ENCODE assay signal across 19 mouse cellular contexts in genomic region chr6:16764707-16765106, GRCm38 (mm10).
DNase-seq lines count a peak whose midpoint lies in the region; ATAC-seq and TF ChIP-seq lines count a peak whose summit lies in the region.
"Had no signal": no experiment of that assay in that cellular context is flagged by ENCODE, and none has a peak within 500 bp of the region (broad histone marks: within the 10 kb centered on the region; RNA-seq: fewer than 3 reads in every experiment).

No protein-coding gene starts in this region.

- H3K27ac ChIP-seq in intestine, embryonic 14.5 days (ENCODE audit: low read depth) = peak overlapping the region; percentile 36; the same call in 1 of the 2 replicates
- no peak overlapping the region for H3K27ac ChIP-seq in intestine, postnatal 0 days (ENCODE audit: low read depth, low read length)
- H3K27ac ChIP-seq in embryonic facial prominence, embryonic 10.5 days (replicated peaks) = no peak overlapping the region
- no peak overlapping the region for H3K27ac ChIP-seq in limb, embryonic 13.5 days
- H3K27ac ChIP-seq: embryonic facial prominence, embryonic 15.5 days; forebrain, embryonic 10.5 days; heart, adult 2 months; heart, embryonic 15.5 days; layer of hippocampus, adult 2 months; liver, embryonic 15.5 days had no signal

- no peaks in the 10 kb centered on the region for H3K36me3 ChIP-seq in intestine, embryonic 14.5 days (ENCODE audit: control insufficient read depth, insufficient read depth, low read length)
- H3K36me3 ChIP-seq in intestine, postnatal 0 days (ENCODE audit: control insufficient read depth, insufficient read depth) = no peaks in the 10 kb centered on the region
- H3K36me3 ChIP-seq in embryonic facial prominence, embryonic 10.5 days (replicated peaks) = no peaks in the 10 kb centered on the region
- no peaks in the 10 kb centered on the region for H3K36me3 ChIP-seq in limb, embryonic 13.5 days
- H3K36me3 ChIP-seq: embryonic facial prominence, embryonic 15.5 days; forebrain, embryonic 10.5 days; heart, embryonic 15.5 days; liver, embryonic 15.5 days had no signal

- H3K9ac ChIP-seq in intestine, embryonic 14.5 days (ENCODE audit: low read length) = no peak overlapping the region
- no peak overlapping the region for H3K9ac ChIP-seq in intestine, postnatal 0 days (ENCODE audit: low read depth, low read length)
- H3K9ac ChIP-seq in limb, embryonic 13.5 days = no peak overlapping the region
- H3K9ac ChIP-seq: embryonic facial prominence, embryonic 15.5 days; heart, embryonic 15.5 days; liver, embryonic 15.5 days had no signal

- no peaks in the 10 kb centered on the region; the same call in 1 of the 2 replicates for H3K4me1 ChIP-seq in intestine, embryonic 14.5 days (replicated peaks; ENCODE audit: control insufficient read depth, insufficient read depth, low read length)
- H3K4me1 ChIP-seq in intestine, postnatal 0 days (replicated peaks; ENCODE audit: control insufficient read depth, insufficient read depth, low read length) = no peaks in the 10 kb centered on the region
- H3K4me1 ChIP-seq in embryonic facial prominence, embryonic 10.5 days = peaks cover 4% of the 10 kb centered on the region; the same call in 1 of the 2 replicates
- peaks cover 12% of the 10 kb centered on the region for H3K4me1 ChIP-seq in limb, embryonic 13.5 days
- H3K4me1 ChIP-seq: embryonic facial prominence, embryonic 15.5 days; forebrain, embryonic 10.5 days; heart, embryonic 15.5 days; liver, embryonic 15.5 days had no signal

- no peak for DNase-seq in intestine, embryonic 14.5 days (ENCODE audit: low spot score)
- DNase-seq in 3T3-L1 (ENCODE audit: low read depth, low spot score) = peak; percentile 11
- DNase-seq in embryonic facial prominence, embryonic 10.5 days (ENCODE audit: low spot score) = peak; percentile 12
- DNase-seq in adrenal gland, postnatal 36 days = no peak
- DNase-seq: cerebellum, postnatal 14 days; gastrocnemius, postnatal 14 days; heart, adult 2 months; kidney, postnatal 10 days; spleen, adult 18-20 months; thymus, postnatal 25 days had no signal

- no peak overlapping the region for H3K4me3 ChIP-seq in intestine, embryonic 14.5 days (ENCODE audit: low read depth, low read length)
- no peak overlapping the region for H3K4me3 ChIP-seq in intestine, postnatal 0 days (ENCODE audit: low read depth, low read length)
- no peak overlapping the region for H3K4me3 ChIP-seq in embryonic facial prominence, embryonic 10.5 days
- H3K4me3 ChIP-seq in limb, embryonic 13.5 days = no peak overlapping the region
- H3K4me3 ChIP-seq: embryonic facial prominence, embryonic 15.5 days; forebrain, embryonic 10.5 days; heart, adult 2 months; heart, embryonic 15.5 days; layer of hippocampus, adult 2 months; liver, embryonic 15.5 days had no signal

- H3K9me3 ChIP-seq in intestine, embryonic 14.5 days (ENCODE audit: control insufficient read depth, low read length) = no peaks in the 10 kb centered on the region
- H3K9me3 ChIP-seq in intestine, postnatal 0 days (ENCODE audit: control insufficient read depth) = no peaks in the 10 kb centered on the region
- no peaks in the 10 kb centered on the region for H3K9me3 ChIP-seq in embryonic facial prominence, embryonic 10.5 days
- no peaks in the 10 kb centered on the region for H3K9me3 ChIP-seq in limb, embryonic 13.5 days
- H3K9me3 ChIP-seq: embryonic facial prominence, embryonic 15.5 days; forebrain, embryonic 10.5 days; heart, embryonic 15.5 days; liver, embryonic 15.5 days had no signal

- WGBS in intestine, embryonic 14.5 days = 17% methylated on average over 5 of the region's 5 CpGs
- WGBS in intestine, postnatal 0 days = 38% methylated on average over 5 of the region's 5 CpGs
- WGBS in embryonic facial prominence, embryonic 10.5 days = 28% methylated on average over 5 of the region's 5 CpGs
- WGBS in limb, embryonic 13.5 days = 37% methylated on average over 5 of the region's 5 CpGs

- H3K4me2 ChIP-seq in intestine, embryonic 14.5 days (ENCODE audit: low read length) = 0 out of 2 replicates have a peak overlapping the region, but pooled peaks have one; percentile 2
- H3K4me2 ChIP-seq in intestine, postnatal 0 days (replicated peaks; ENCODE audit: low read depth) = no peak overlapping the region
- H3K4me2 ChIP-seq in limb, embryonic 13.5 days (replicated peaks) = no peak overlapping the region
- H3K4me2 ChIP-seq: embryonic facial prominence, embryonic 15.5 days; heart, embryonic 15.5 days; liver, embryonic 15.5 days had no signal

- no peaks in the 10 kb centered on the region for H3K27me3 ChIP-seq in intestine, embryonic 14.5 days (replicated peaks; ENCODE audit: control insufficient read depth, insufficient read depth, low read length)
- no peaks in the 10 kb centered on the region for H3K27me3 ChIP-seq in intestine, postnatal 0 days (replicated peaks; ENCODE audit: control insufficient read depth, insufficient read depth, low read length)
- no peaks in the 10 kb centered on the region for H3K27me3 ChIP-seq in embryonic facial prominence, embryonic 10.5 days (replicated peaks; ENCODE audit: low read depth, poor library complexity, severe bottlenecking)
- H3K27me3 ChIP-seq in limb, embryonic 13.5 days = no peaks in the 10 kb centered on the region
- H3K27me3 ChIP-seq: embryonic facial prominence, embryonic 15.5 days; heart, embryonic 15.5 days; liver, embryonic 15.5 days had no signal

- 0 out of 2 replicates have a peak, but pooled peaks have one; percentile 64 for ATAC-seq in intestine, embryonic 14.5 days (replicated peaks; ENCODE audit: low FRiP score, low TSS enrichment, low read depth)
- no peak for ATAC-seq in intestine, postnatal 0 days
- peak; percentile 72 for ATAC-seq in limb, embryonic 13.5 days (ENCODE audit: low FRiP score, low read depth)
- ATAC-seq in activated CD4-positive, CD25-positive, alpha-beta regulatory T cell, adult 4 months = no peak
- ATAC-seq: inflammation-experienced regulatory T-cells, adult 6 months had no signal

- TF ChIP-seq CTCF in intestine, postnatal 0 days (IDR thresholded peaks at IDR 0.05; ENCODE audit: low read depth) = no peak

Comparison
In these comparisons a context has a peak if more than half of its experiments do, and no peak if none do; other contexts are left out.
1. ATAC-seq: peak in intestine, embryonic 14.5 days (single experiment) and limb, embryonic 13.5 days (single experiment); none in intestine, postnatal 0 days (single experiment) and activated CD4-positive, CD25-positive, alpha-beta regulatory T cell, adult 4 months (single experiment).
2. DNase-seq: peak in 3T3-L1 (single experiment) and embryonic facial prominence, embryonic 10.5 days (single experiment); none in intestine, embryonic 14.5 days (single experiment) and adrenal gland, postnatal 36 days (0 of 2).